Mouse (Mus musculus) liver, postnatal 0 days (tissue): ENCODE results near the gene Fgr.

Source experiments
- CTCF ChIP-seq: sonication (generic); IDR thresholded peaks from 2 replicates; pipeline ENCODE4 v1.5.1; 2016; ENCODE audit warnings: antibody characterized with exemption, low read depth
- EP300 ChIP-seq: IDR thresholded peaks from 2 replicates; pipeline ENCODE4 v1.6.1; 2016; ENCODE audit warnings: antibody characterized with exemption, low read depth, mild to moderate bottlenecking

DNA sequence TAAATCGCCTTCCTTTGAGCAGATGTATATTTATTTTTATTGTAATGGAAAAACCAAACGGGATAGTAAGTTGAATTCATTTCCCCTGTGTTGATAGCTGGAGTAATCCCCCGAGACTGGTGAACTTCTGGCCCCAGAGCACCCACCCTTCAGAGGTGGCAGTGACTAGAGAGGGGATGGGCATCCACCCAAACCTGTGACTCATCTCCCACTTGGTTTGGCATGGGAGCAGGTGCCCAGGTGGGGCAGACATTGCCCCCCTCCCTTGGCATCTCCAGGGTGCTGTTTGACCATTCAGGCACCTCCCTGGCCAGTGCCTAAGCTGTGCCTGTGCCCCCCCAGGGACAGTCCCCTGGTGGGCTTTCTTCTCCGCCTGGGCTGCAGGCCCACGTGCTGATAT is 40.2 kb downstream of the Fgr start:
- TF ChIP-seq CTCF = no peak
- no peak for TF ChIP-seq EP300
